Mouse (Mus musculus): Measurements from ENCODE around the gene Zfp978. TPM values are rescaled to one million over a fixed set of nuclear protein-coding genes. Genes with fewer than 3 reads are reported as not detected.
A peak's percentile ranks its signal among the peaks of the same experiment; 100 is the strongest.
"Not testable (repeated sequence)": the region's sequence is repeated elsewhere in the genome, so short reads cannot be mapped to it uniquely, and the experiment has no call there.

Gene Zfp978
- polyA plus RNA-seq (2015; fragmentation: Nextera tagmentation; extraction: Ambion mirVana), result 0.18 TPM in 1 of 2 replicates, not detected in the other

DNA sequence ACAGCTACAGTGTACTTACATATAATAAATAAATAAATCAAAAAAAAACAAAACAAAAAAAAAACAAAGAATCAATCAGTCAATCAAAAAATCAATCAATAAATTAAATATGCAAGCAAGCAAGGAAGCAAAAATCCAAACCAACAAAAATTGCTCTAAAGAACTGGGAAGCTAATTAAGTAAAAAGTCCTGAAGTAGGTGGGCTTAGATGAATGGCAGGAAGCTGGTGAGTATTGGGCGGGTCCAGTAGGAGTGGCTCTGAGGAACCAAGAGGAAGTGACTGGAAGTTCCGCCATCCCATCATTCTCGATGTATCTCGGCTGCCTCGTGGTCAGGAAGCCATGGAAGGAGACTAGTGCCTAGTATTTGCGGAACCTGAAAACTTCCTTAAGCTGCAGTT lies at the start of gene Zfp978:
TSS of gene Zfp978 (plus strand) at position 301 of the 400 bp plus-strand sequence.
- not testable (repeated sequence) for H3K4me3 ChIP-seq (ENCODE audit: low read length); ATAC-seq; H3K4me1 ChIP-seq (ENCODE audit: control insufficient read depth, insufficient read depth, low read length); H3K9ac ChIP-seq (ENCODE audit: low read depth, low read length); H3K36me3 ChIP-seq (ENCODE audit: control insufficient read depth, insufficient read depth, low read length); H3K4me2 ChIP-seq (ENCODE audit: low read depth, low read length); H3K27ac ChIP-seq (ENCODE audit: low read length); H3K27me3 ChIP-seq (replicated peaks; ENCODE audit: control insufficient read depth, insufficient read depth, low read length); H3K9me3 ChIP-seq (ENCODE audit: control insufficient read depth, low read length)
- WGBS, result no CpG with 5 or more reads among the region's 6 CpGs

DNA sequence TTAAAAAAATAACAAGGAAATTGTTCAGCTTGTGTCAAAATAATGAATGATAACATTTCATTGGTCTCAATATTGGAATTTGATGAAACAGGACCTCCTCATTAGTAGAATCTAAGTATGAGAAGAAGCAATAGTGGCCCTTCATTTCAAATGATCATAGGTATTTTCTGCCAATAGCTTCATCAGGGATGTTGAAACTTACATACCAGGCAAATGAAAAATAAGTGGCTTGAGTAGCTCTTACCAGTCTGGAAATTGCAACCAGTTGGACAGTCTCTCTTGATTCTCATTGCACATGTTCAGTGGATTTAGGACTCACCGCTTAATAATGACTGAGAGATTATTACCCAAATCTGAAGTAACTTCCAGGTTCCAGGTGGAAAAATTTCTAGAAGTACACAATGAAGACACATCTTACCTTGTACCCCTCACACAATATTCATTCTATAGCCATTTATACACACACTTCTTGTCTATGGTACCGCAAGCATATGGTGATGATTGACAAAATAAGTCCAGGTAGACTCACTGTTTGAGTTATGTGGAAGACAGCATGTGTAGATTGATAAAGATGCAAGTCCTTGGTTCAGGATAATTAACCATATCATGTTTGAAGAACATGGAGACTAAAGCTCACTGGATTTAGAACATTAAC lies 25.9 kb upstream of the Zfp978 start:
- H3K4me2 ChIP-seq (ENCODE audit: low read depth, low read length); H3K9ac ChIP-seq (ENCODE audit: low read depth, low read length); H3K36me3 ChIP-seq (ENCODE audit: control insufficient read depth, insufficient read depth, low read length); ATAC-seq; H3K27me3 ChIP-seq (replicated peaks; ENCODE audit: control insufficient read depth, insufficient read depth, low read length); H3K4me3 ChIP-seq (ENCODE audit: low read length); H3K4me1 ChIP-seq (ENCODE audit: control insufficient read depth, insufficient read depth, low read length); H3K27ac ChIP-seq (ENCODE audit: low read length): not testable (repeated sequence)
- 90% methylated on average over 2 of the region's 2 CpGs for WGBS
- peaks cover 25% of the 10 kb centered on the region for H3K9me3 ChIP-seq (ENCODE audit: control insufficient read depth, low read length)

DNA sequence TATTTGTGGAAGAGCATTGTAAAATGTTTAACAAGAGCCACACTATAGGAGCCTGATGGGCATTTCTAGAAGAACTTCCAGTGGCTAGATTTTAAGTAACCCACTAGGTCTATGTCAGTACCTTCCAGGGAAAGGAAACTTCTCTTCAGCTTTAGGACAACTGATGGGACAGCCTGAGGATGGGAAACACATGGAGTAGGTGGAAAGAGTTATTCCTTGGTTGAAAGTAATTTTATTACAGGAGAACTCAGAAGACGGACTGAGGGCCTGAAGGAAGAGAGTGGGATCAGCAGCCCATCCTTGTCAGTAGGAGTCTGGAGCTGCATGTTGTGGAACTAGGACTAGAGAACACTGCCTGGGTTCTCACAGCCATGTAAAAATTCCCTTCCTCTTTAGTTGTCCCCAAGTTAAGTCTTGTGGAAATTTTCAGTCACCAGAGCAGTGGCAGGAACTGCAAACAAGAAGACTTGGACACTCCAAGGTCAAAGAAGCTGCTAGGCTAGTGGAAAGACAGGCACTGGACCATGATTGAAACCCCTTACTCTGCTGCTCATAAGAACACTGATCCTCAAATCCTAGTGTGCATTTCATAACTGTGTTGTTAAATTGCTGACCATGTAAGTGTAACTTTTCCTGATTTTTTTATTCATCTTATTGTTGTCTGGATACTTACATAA lies 25.3 kb upstream of the Zfp978 start:
- H3K9me3 ChIP-seq (ENCODE audit: control insufficient read depth, low read length), result peaks cover 28% of the 10 kb centered on the region
- H3K4me2 ChIP-seq (ENCODE audit: low read depth, low read length), result not testable (repeated sequence)

DNA sequence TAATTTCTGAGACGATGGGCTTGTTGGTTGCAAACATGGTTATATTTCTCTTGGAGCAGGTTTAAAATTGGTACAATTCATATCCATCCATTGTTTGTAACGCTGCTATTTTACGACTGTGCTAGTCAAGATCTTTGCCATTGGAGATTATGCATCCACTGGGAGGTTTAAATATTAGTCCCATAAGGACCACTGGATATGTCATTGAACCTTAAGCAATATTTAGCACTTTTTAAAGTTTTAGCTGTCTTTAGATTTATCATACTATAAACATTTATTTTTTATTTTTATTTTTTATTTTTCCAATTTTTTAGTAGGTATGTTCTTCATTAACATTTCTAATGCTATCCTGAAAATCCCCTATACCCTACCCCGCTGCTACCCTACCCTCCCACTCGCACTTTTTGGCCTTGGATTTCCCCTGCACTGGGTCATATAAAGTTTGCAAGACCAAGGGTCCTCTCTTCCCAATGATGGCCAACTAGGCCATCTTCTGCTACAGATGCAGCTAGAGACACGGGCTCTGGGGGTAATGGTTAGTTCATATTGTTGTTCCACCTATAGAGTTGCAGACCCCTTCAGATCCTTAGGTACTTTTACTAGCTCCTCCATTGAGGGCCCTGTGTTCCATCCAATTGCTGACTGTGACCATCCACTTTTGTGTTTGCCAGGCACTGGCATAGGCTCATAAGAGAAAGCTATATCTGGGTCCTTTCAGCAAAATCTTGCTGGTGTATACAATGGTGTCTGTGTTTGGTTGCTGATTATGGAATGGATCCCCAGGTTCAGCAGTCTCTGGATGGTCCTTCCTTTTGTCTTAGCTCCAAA lies 24.5 kb upstream of the Zfp978 start:
- not testable (repeated sequence) for H3K27me3 ChIP-seq (replicated peaks; ENCODE audit: control insufficient read depth, insufficient read depth, low read length); H3K27ac ChIP-seq (ENCODE audit: low read length); H3K9ac ChIP-seq (ENCODE audit: low read depth, low read length); H3K4me2 ChIP-seq (ENCODE audit: low read depth, low read length); H3K36me3 ChIP-seq (ENCODE audit: control insufficient read depth, insufficient read depth, low read length); H3K4me3 ChIP-seq (ENCODE audit: low read length); H3K4me1 ChIP-seq (ENCODE audit: control insufficient read depth, insufficient read depth, low read length)
- H3K9me3 ChIP-seq (ENCODE audit: control insufficient read depth, low read length), result peaks cover 29% of the 10 kb centered on the region
- peak; percentile 40; the same call in 1 of the 2 replicates for ATAC-seq
- 67% methylated on average over 6 of the region's 6 CpGs for WGBS

More for the DNA sequence above, 25.3 kb upstream of the Zfp978 start:
- WGBS, result 63% methylated on average over 1 of the region's 1 CpGs
- not testable (repeated sequence) for H3K36me3 ChIP-seq (ENCODE audit: control insufficient read depth, insufficient read depth, low read length); H3K9ac ChIP-seq (ENCODE audit: low read depth, low read length); ATAC-seq; H3K27ac ChIP-seq (ENCODE audit: low read length); H3K4me1 ChIP-seq (ENCODE audit: control insufficient read depth, insufficient read depth, low read length); H3K27me3 ChIP-seq (replicated peaks; ENCODE audit: control insufficient read depth, insufficient read depth, low read length); H3K4me3 ChIP-seq (ENCODE audit: low read length)

DNA sequence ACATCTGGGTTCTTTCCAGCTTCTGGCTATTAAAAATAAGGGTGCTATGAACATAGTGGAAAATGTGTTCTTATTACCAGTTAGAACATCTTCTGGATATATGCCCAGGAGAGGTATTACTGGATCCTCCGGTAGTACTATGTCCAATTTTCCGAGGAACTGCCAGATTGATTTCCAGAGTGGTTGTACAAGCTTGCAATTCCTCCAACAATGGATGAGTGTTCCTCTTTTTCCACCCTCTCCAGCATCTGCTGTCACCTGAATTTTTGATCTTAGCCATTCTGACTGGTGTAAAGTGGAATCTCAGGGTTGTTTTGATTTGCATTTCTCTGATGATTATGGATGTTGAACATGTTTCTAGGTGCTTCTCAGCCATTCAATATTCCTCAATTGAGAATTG lies 23.6 kb upstream of the Zfp978 start:
- not testable (repeated sequence) for H3K27me3 ChIP-seq (replicated peaks; ENCODE audit: control insufficient read depth, insufficient read depth, low read length); H3K4me1 ChIP-seq (ENCODE audit: control insufficient read depth, insufficient read depth, low read length); ATAC-seq; H3K27ac ChIP-seq (ENCODE audit: low read length); H3K9ac ChIP-seq (ENCODE audit: low read depth, low read length); H3K36me3 ChIP-seq (ENCODE audit: control insufficient read depth, insufficient read depth, low read length); H3K4me3 ChIP-seq (ENCODE audit: low read length); H3K4me2 ChIP-seq (ENCODE audit: low read depth, low read length)
- peaks cover 29% of the 10 kb centered on the region for H3K9me3 ChIP-seq (ENCODE audit: control insufficient read depth, low read length)
- 89% methylated on average over 2 of the region's 2 CpGs for WGBS

DNA sequence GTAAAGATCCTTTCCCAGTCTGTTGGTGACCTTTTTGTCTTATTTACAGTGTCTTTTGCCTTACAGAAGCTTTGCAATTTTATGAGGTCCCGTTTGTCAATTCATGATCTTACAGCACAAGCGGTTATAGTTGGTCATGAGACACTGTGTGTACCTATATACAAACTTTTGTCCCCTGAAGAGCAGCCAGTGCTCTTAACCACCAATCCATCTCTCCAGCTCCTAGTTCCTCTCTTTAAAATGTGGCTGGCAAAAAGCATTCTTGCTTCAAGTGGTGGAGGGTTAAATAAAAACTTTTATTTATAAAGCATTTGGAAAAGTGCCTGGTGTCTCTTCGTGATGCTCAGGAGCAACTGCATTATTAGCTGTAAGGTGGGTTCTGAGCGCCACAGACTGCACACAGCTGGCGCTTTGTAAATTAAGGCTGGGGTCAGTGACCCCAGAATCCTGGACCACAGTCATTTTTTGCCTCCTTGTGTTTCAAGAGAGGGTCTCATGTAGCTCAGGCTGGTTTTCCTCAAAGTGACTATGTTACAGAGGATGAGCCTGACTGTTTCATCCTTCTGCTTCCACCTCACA lies 23.0 kb upstream of the Zfp978 start:
- Histone ChIP-seq H3K36me3 (ENCODE audit: control insufficient read depth, insufficient read depth, low read length) (no peaks in the 10 kb centered on the region), H3K4me1 (ENCODE audit: control insufficient read depth, insufficient read depth, low read length) (no peaks in the 10 kb centered on the region), H3K27ac (ENCODE audit: low read length) (no peak overlapping the region), H3K4me2 (ENCODE audit: low read depth, low read length) (no peak overlapping the region), H3K4me3 (ENCODE audit: low read length) (no peak overlapping the region), H3K9me3 (ENCODE audit: control insufficient read depth, low read length) (peaks cover 32% of the 10 kb centered on the region), H3K9ac (ENCODE audit: low read depth, low read length) (no peak overlapping the region), H3K27me3 (replicated peaks; ENCODE audit: control insufficient read depth, insufficient read depth, low read length) (no peaks in the 10 kb centered on the region)
- WGBS, result 71% methylated on average over 5 of the region's 5 CpGs
- ATAC-seq, result peak; percentile 44; the same call in 1 of the 2 replicates

DNA sequence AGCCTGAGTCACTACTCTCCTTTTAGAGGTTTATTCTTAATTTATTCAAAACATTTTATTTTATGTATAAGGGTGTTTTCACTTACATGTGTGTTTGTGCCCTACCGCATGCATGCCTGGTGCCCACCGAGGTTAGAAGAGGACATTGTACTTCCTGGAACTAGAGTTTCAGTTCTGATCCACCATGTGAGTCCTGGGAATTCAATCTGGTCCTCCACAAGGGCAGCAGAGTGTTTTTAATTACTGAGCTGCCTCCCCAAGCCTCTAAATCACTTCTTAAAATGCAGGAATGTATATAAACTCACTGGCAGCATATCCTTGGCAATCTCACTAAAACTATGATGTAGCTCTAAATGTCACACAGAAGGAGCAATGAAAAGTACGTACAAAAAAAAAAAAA lies 22.4 kb upstream of the Zfp978 start:
- not testable (repeated sequence) for H3K4me1 ChIP-seq (ENCODE audit: control insufficient read depth, insufficient read depth, low read length); H3K4me2 ChIP-seq (ENCODE audit: low read depth, low read length); H3K36me3 ChIP-seq (ENCODE audit: control insufficient read depth, insufficient read depth, low read length); H3K27ac ChIP-seq (ENCODE audit: low read length); H3K9ac ChIP-seq (ENCODE audit: low read depth, low read length); ATAC-seq; H3K4me3 ChIP-seq (ENCODE audit: low read length); H3K27me3 ChIP-seq (replicated peaks; ENCODE audit: control insufficient read depth, insufficient read depth, low read length)
- H3K9me3 ChIP-seq (ENCODE audit: control insufficient read depth, low read length), result peaks cover 38% of the 10 kb centered on the region
- WGBS, result 75% methylated on average over 3 of the region's 3 CpGs

DNA sequence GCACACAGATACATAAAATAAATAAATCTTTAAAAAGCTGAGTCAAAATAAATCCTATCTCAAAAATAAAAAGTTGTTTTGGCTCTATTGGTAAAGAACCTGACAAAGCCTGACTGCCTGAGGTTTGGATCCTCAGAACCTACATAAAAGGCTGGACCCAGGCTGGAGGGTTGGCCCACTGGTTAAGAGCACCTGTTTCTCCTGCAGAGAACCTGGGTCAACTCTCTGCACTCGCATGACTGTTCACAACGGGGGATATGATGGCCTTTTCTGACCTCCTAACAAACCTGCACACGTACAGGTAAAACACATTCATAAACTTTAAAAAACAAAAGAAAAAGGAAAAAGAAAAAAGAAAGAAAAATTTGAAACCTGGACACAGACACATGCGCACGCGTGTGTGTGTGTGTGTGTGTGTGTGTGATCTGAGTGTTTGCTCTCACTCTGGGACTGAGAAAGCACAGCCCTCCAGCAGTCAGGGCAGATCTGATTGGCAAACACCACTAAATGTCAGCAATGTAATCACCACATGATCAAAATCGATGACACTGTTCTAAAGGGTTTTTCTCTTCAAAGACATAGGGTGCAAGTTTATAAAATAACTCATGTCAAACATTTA lies 21.4 kb upstream of the Zfp978 start:
- ATAC-seq; H3K4me2 ChIP-seq (ENCODE audit: low read depth, low read length); H3K4me3 ChIP-seq (ENCODE audit: low read length); H3K36me3 ChIP-seq (ENCODE audit: control insufficient read depth, insufficient read depth, low read length); H3K27me3 ChIP-seq (replicated peaks; ENCODE audit: control insufficient read depth, insufficient read depth, low read length); H3K27ac ChIP-seq (ENCODE audit: low read length); H3K9ac ChIP-seq (ENCODE audit: low read depth, low read length); H3K4me1 ChIP-seq (ENCODE audit: control insufficient read depth, insufficient read depth, low read length): not testable (repeated sequence)
- H3K9me3 ChIP-seq (ENCODE audit: control insufficient read depth, low read length), result peaks cover 40% of the 10 kb centered on the region
- 75% methylated on average over 7 of the region's 7 CpGs for WGBS

DNA sequence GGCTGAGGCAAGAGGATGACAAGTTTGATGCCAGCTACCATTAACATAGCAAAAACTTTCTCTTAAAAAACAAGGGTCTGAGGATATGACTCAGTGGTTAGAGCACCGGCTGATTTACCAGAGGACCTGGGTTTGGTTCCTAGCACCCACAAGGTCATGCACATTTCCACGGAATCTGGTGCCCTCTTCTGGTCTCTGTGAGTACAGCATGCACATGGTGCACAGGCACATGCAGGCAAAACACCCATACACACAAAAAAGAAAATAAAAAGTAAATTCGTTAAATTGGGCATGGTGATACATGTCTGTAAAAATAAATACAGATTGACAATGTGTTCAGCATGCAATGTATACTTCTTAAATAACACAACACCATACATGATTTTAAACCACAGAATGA lies 20.9 kb upstream of the Zfp978 start:
- peaks cover 38% of the 10 kb centered on the region for H3K9me3 ChIP-seq (ENCODE audit: control insufficient read depth, low read length)
- not testable (repeated sequence) for ATAC-seq

More for the DNA sequence above, 20.9 kb upstream of the Zfp978 start:
- not testable (repeated sequence) for H3K4me3 ChIP-seq (ENCODE audit: low read length); H3K27ac ChIP-seq (ENCODE audit: low read length); H3K9ac ChIP-seq (ENCODE audit: low read depth, low read length); H3K4me2 ChIP-seq (ENCODE audit: low read depth, low read length); H3K36me3 ChIP-seq (ENCODE audit: control insufficient read depth, insufficient read depth, low read length); H3K27me3 ChIP-seq (replicated peaks; ENCODE audit: control insufficient read depth, insufficient read depth, low read length); H3K4me1 ChIP-seq (ENCODE audit: control insufficient read depth, insufficient read depth, low read length)
- WGBS, result 66% methylated on average over 3 of the region's 3 CpGs
